16 mouse cellular contexts compared by ENCODE assay signal in the genomic region with DNA sequence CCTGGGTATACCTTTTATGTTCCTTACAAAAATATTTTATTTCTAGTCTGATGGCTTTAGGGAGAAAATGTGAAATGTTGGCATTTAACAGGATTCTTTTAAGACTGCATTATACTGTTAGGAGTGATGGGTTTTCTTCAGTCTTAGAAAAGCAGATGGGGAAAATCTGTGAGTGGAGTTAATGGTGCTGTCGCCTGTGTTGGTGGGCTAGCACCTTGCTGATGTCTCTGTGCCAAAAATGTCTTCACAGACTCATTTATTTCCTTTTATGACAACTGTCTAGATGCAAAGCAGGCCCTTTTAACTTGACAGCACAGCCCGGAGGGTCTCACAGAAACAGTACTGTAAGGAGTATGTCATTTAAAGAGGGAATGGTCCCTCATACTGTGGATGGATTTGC.
"Had no signal": no experiment of that assay in that cellular context is flagged by ENCODE, and none has a peak within 500 bp of the region (broad histone marks: within the 10 kb centered on the region; RNA-seq: fewer than 3 reads in every experiment).

No protein-coding gene starts in this region.

- H3K9ac ChIP-seq: liver, postnatal 0 days; lung, embryonic 15.5 days; midbrain, embryonic 13.5 days; midbrain, embryonic 15.5 days; neural tube, embryonic 12.5 days had no signal

- H3K27ac ChIP-seq: lung, embryonic 15.5 days; macrophage; midbrain, embryonic 13.5 days; midbrain, embryonic 15.5 days; neural tube, embryonic 12.5 days had no signal

- ATAC-seq: liver, postnatal 0 days; lung, postnatal 0 days; midbrain, embryonic 13.5 days; midbrain, embryonic 15.5 days had no signal

- H3K36me3 ChIP-seq: lung, embryonic 15.5 days; midbrain, embryonic 13.5 days; midbrain, embryonic 15.5 days; neural tube, embryonic 12.5 days had no signal

- H3K4me3 ChIP-seq: lung, embryonic 15.5 days; megakaryocyte, embryonic 14.5 days; midbrain, embryonic 13.5 days; midbrain, embryonic 15.5 days; neural tube, embryonic 12.5 days had no signal

- H3K27me3 ChIP-seq: lung, embryonic 15.5 days; megakaryocyte, embryonic 14.5 days; midbrain, embryonic 13.5 days; midbrain, embryonic 15.5 days; neural tube, embryonic 12.5 days had no signal

- H3K4me1 ChIP-seq: lung, embryonic 15.5 days; megakaryocyte, embryonic 14.5 days; midbrain, embryonic 13.5 days; midbrain, embryonic 15.5 days; neural tube, embryonic 12.5 days had no signal

- DNase-seq: liver, postnatal 0 days; lung, adult 2 months; lung, postnatal 14 days; lung, postnatal 36 days; right cerebral cortex, postnatal 14 days; thymus, adult 18-20 months; thymus, postnatal 14 days; thymus, postnatal 36 days had no signal

- H3K9me3 ChIP-seq: lung, embryonic 15.5 days; midbrain, embryonic 13.5 days; midbrain, embryonic 15.5 days; neural tube, embryonic 12.5 days had no signal

- H3K4me2 ChIP-seq: lung, embryonic 15.5 days; midbrain, embryonic 11.5 days; midbrain, embryonic 13.5 days; midbrain, embryonic 15.5 days; neural tube, embryonic 12.5 days had no signal
